Mouse (Mus musculus): Measurements from ENCODE around the gene Mtrr.

The Mtrr gene

DNA sequence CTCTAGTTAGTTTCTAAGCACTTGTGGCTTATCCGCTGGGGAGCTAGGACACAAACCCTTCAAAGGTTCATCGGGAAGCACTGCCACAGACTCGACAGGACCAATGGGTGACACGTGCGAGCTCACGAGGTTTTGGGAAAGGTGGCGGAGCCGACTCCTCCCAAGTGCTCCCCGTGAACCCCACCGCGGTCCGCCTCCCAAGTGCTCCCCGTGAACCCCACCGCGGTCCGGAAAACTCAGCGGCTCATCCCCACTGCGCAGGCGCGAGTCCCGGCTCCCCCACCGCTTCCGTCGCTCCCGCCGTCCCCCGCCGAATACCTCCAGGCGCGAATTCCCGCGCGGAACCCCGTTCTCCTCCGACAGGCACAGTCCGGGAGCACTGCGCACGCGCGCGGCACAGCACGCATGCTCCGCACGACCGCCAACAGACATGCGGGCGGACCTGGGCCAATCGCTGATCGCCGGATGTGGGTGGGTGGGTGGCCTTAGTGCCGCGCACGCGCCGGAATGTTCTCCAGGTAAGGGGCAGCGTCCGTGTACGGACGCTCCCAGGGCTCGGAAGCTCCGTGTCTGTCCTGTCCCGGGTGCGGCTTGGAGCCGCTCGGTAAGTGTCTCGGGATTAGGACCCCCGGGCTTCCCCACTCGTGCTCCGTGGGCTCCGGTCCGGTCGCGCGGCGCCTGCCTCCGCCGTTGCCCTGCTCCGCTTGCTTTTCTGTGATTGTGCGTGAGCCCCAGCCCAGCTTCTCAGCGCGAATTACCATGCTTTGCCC lies at the start of gene Mtrr, which contains the start of gene Fastkd3:
Gene Mtrr (minus strand): TSS at position 403 of the 770 bp plus-strand sequence.
Gene Fastkd3 (plus strand): TSS at position 488 of the 770 bp plus-strand sequence.
- DNase-seq (ENCODE audit: low read depth, low spot score), result peak; percentile 96

- no peak for DNase-seq (ENCODE audit: low read depth, low spot score)
Measured at GRCm38 (mm10) chr13:68627041-68627440, 45.1 kb upstream of the Mtrr start.

DNA sequence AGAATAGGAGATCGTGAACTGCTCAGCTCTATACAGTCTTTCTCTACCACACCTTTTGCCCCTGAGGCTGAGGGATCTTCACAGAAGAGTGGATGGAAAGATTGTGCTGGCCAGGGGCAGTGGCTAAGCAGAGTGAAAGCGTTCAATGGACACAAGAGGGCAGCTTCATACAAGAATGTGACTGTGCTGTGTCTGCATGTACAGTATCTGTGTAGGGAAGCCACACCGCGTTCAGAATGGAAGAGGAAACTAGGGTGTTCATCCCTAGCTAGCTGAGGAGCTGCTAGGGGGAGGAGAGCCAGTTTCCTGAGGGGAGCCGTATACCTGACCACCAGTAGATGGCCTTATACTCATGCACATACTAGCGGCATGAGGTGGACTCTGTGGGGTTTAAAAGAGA lies 40.8 kb upstream of the Mtrr start:
- no peak for DNase-seq (ENCODE audit: low read depth, low spot score)

DNA sequence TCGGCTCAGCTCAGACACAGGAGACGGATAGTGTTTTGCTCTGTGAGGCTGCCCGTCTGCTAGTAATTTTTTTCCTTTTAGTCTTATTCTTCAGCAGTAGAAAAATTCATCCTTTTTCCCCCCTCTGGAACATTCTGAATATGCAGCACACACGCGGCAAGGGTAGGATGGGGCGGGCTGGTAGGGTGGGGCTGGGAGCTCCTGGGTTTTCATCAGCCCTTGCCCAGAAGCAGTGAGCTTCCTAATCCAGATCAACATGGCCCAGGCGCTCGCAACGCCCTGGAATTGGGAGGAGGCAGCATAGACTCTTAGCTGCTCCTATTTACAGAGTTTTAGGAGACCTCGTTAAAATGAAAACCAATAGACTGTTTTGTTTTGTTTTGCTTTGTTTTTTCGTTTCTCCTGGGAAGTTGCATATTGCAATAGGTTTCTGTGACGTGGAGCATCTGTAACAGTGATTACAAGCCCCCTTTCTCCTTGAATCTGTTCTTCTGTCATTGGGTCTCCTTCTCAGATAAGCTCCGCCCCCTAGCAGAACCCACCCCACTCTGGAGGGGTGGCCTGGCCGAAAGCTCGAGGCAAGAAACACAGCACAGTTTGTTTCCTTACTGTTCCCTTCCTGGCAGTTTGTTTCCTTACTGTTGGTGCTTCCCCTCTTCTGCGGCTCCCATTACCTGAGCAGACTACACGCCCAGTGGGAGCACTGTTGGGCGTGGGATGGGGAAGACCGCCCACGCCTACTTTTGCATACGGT lies 25.9 kb upstream of the Mtrr start:
- peak; percentile 22 for DNase-seq (ENCODE audit: low read depth, low spot score)

DNA sequence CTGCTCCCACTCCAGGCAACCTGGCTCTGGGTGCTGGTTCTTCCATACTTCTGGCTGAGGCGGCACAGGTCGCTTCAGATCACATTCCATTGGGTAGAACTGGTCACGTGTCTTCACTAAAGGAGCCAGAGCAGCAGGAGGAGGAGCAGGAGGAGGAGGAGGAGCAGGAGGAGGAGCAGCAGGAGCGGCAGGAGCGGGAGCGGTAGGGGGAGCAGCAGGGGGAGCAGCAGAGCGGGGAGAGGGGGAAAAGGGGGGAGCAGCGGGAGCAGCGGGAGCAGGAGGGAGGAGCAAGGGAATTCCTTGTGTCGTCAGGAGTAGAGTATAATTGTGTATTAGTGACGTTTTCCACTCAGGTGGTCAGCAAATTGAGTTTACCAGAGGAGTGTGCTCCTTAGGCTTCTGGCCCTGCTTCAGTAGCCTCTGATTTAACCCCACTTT lies 23.8 kb upstream of the Mtrr start:
- peak; percentile 79 for DNase-seq (ENCODE audit: low read depth, low spot score)

- no peak for DNase-seq (ENCODE audit: low read depth, low spot score)
Measured at GRCm38 (mm10) chr13:68603085-68603484, 21.1 kb upstream of the Mtrr start.

DNA sequence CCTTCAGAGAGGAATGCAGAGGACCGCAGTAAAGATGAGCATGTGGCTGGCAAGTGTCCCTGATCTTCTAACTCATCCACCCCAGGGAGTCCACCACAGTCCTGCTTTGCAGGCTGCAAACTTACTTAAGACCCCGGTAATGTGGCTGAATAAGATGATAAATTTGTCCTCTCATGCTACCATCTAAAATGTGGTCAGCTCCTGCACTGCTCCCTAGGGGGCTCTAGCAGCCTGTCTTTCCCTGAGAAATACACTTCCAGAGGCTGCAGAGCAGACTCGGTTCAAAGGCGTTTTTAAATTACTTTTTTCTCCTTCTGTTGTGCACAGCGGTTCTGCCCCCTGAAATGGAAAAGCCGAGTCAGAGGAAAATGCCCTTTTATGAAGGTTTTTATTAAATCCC lies 19.2 kb upstream of the Mtrr start:
- no peak for DNase-seq (ENCODE audit: low read depth, low spot score)

GRCm38 (mm10) chr13:68598953-68599352 lies 17.0 kb upstream of the Mtrr start:
- DNase-seq (ENCODE audit: low read depth, low spot score), result peak; percentile 30

- peak; percentile 30 for DNase-seq (ENCODE audit: low read depth, low spot score)
Measured at GRCm38 (mm10) chr13:68597667-68598066, 15.7 kb upstream of the Mtrr start.

DNA sequence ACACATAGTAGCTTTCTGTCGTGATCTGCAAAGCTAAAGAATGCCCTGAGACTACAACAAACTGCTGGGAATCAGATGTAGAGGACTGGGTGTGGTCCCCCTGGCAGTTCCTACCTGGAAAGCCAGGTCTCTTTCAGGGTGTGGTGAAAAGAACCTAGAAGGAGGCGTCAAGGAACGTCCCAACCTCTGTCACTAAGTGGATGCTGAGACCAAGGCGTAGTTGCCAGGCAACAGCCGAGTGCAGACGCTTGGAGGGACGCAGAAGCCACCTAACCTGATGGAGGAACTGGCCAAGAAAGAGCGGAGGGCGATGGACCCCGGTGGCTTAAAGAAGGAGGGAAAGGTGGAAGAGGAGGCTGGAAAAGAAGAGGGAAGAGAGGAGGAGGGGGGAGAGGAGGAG lies 15.2 kb upstream of the Mtrr start, which contains the start of gene 1700001L19Rik:
Gene 1700001L19Rik (plus strand): TSS at position 223 of the 400 bp plus-strand sequence.
- no peak for DNase-seq (ENCODE audit: low read depth, low spot score)

- peak; percentile 42 for DNase-seq (ENCODE audit: low read depth, low spot score)
Measured at GRCm38 (mm10) chr13:68593797-68594196, 11.8 kb upstream of the Mtrr start.

- DNase-seq (ENCODE audit: low read depth, low spot score), result no peak
Measured at GRCm38 (mm10) chr13:68588352-68588751, 6.4 kb upstream of the Mtrr start.

DNA sequence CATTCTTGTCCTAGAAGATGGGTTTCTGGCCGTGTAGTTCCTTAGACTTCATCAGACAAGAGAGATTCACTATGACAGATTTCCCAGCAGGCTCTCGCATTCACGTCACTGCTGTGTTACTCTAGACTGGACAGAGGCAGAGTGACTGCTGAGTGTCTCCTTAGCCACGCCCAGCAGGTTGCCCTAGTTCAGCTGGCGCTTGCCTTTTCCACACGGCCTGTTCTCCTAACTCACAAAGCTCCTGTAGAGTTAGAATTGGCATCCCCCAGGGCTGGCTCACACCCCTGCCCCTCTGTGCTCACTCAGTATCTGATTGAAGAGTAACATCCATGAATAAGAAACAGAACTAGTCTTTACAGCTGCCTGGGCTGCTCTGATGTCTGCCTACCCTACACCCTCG lies 3.5 kb upstream of the Mtrr start:
- DNase-seq (ENCODE audit: low read depth, low spot score), result no peak

GRCm38 (mm10) chr13:68583961-68584360 lies 2.0 kb upstream of the Mtrr start:
- DNase-seq (ENCODE audit: low read depth, low spot score), result no peak

GRCm38 (mm10) chr13:68582517-68582780 lies 500 bp upstream of the Mtrr start:
- DNase-seq (ENCODE audit: low read depth, low spot score), result no peak

GRCm38 (mm10) chr13:68581086-68581740 lies 736 bp downstream of the Mtrr start:
- peak; percentile 34 for DNase-seq (ENCODE audit: low read depth, low spot score)

- DNase-seq (ENCODE audit: low read depth, low spot score), result no peak
Measured at GRCm38 (mm10) chr13:68577945-68578344, 4.0 kb downstream of the Mtrr start.

GRCm38 (mm10) chr13:68574398-68574797 lies 7.6 kb downstream of the Mtrr start:
- DNase-seq (ENCODE audit: low read depth, low spot score), result no peak

DNA sequence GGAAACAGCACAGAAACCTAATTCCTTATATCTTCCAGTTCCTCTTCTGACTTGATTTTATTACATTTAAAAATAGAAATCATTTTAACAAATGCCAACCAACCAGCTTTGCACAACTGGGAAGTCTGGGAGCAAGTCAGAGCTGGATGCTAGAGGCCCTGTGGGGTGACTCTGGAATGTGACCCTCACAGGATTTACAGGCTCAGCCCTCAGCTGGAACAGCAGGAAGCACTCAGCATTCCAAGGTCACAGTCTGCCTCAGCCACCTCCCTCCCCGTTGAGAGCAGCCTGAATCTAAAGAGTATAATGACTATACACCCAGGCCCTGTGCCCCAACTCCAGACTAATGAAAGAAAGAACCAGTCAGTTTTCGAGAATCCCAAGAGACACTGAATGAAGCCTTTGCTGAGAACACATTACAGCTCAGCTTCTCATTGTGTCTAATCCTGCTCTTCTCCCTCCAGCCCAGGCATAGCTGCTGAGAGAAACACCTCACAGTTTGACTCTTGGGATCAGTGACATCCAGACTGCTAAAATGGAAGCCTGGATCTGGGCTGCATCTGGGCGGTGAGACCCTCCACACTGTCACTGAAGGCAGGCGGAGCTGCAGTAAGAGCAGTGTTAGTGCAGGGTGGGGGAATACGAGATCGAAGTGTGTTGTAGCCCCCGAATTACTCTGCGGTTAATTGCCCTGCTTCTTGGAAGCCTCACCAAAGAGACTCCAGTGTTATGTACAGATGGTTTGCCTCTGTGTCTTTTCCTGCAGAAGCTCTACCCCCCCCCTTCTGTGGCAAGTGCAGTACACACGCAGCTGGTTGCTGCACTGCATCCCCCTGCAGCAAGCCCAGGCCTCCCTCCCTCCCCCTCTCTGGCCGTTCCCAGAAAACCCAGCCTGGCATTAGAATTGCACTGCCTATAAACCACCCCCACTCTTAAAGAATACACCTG lies 8.7 kb downstream of the Mtrr start:
- DNase-seq (ENCODE audit: low read depth, low spot score), result peak; percentile 61

DNA sequence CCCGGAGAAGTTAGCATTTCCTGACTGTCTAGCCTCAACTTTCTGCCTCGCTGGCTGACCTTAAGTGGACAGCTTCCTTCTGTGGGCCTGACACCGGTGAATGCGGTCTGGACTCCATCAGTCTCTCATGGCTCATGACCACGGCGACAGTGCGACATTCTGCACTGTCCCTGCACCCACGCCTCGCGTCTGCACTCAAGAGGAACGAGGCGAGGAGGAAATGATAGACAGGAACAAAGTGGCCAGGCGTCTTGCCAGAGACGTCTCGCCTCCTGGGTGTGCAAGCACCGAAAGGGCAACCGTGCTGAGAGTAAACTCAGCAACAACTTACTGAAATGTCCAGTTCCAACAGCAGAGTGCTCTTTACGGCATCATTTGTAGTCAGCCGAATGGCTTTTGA lies 9.7 kb downstream of the Mtrr start:
- DNase-seq (ENCODE audit: low read depth, low spot score), result peak; percentile 0

DNA sequence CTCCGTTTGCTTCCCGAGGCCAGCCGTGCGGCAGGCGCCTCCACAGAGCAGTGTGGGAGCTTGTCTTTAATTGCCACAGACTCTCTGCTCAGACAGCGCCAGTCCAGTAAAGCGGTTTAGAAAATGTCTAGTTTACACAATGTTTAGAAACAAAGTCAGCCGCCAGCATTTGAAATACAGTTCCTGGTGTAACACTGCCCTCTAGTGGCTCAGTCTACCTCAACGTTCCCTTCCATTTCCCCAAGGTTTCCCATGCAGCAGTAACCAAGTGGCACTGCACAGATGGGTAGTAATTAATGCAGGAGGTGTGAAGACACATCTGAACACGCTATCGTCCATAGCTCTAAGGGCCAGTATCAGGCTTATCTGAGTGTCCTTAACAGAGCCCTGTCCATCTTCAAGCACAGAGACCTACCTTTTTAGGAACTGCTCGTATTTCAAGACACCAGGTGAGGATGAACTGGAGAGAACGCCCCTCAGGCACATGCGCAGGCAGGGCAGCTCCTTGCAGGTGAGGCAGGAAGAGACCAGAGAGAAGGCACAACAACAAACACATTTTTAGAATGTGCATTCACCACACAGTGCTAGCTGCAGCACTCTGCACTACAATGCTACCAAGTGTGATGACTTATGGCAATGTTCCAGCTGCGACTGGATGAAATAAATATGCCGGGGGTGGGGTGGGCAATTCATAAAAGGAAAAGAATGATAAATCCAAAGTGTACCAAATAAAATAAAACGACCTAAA lies 12.2 kb downstream of the Mtrr start:
- peak; percentile 81 for DNase-seq (ENCODE audit: low read depth, low spot score)

Measured in ES-CJ7 (cell line).